Mouse (Mus musculus) urinary bladder, postnatal 36 days (tissue): ENCODE measurements around the gene Trim54.
A peak's percentile ranks its signal among the peaks of the same experiment; 100 is the strongest.

Experiments used
- DNase-seq, 2 experiments: peaks; one replicate each; pipeline ENCODE4 v3.0.0; 2022; ENCODE audit warnings: low spot score in 2 of 2, mixed read lengths in 1 of 2

Gene Trim54

GRCm38 (mm10) chr5:31116354-31116753, at the start of gene Trim54:
Gene Trim54 (plus strand): TSS chr5:31116712.
- DNase-seq = no peak

GRCm38 (mm10) chr5:31069810-31070209, 46.7 kb upstream of the Trim54 start:
- no peak for DNase-seq

GRCm38 (mm10) chr5:31071059-31071458, 45.5 kb upstream of the Trim54 start:
- no peak for DNase-seq

- no peak for DNase-seq
These were observed 44.7 kb upstream of the Trim54 start for GRCm38 (mm10) chr5:31071821-31072220.

GRCm38 (mm10) chr5:31073176-31073575, 43.3 kb upstream of the Trim54 start:
- no peak for DNase-seq

GRCm38 (mm10) chr5:31076346-31076745, 40.2 kb upstream of the Trim54 start:
- no peak for DNase-seq

- no peak for DNase-seq
These were observed 36.3 kb upstream of the Trim54 start for GRCm38 (mm10) chr5:31080059-31080794.

- no peak for DNase-seq
These were observed 35.7 kb upstream of the Trim54 start for GRCm38 (mm10) chr5:31080795-31081164.

- DNase-seq = no peak
These were observed 35.1 kb upstream of the Trim54 start for GRCm38 (mm10) chr5:31081386-31081785.

GRCm38 (mm10) chr5:31082355-31082754, 34.2 kb upstream of the Trim54 start:
- peak in 1 of 2 experiments; percentile 55 for DNase-seq

GRCm38 (mm10) chr5:31082935-31083625, 33.4 kb upstream of the Trim54 start:
- DNase-seq = no peak

- no peak for DNase-seq
These were observed 32.6 kb upstream of the Trim54 start for GRCm38 (mm10) chr5:31083949-31084348.

GRCm38 (mm10) chr5:31086606-31087005, 29.9 kb upstream of the Trim54 start:
- no peak for DNase-seq

- DNase-seq = no peak
These were observed 29.4 kb upstream of the Trim54 start for GRCm38 (mm10) chr5:31087131-31087530.

- DNase-seq = no peak
These were observed 24.1 kb upstream of the Trim54 start for GRCm38 (mm10) chr5:31092231-31092975.

GRCm38 (mm10) chr5:31093151-31094041, 23.1 kb upstream of the Trim54 start:
- DNase-seq = no peak

- no peak for DNase-seq
These were observed 22.3 kb upstream of the Trim54 start for GRCm38 (mm10) chr5:31094100-31094798.

- DNase-seq = peak in 1 of 2 experiments; percentile 31
These were observed 21.5 kb upstream of the Trim54 start for GRCm38 (mm10) chr5:31094799-31095691.

GRCm38 (mm10) chr5:31095711-31096480, 20.6 kb upstream of the Trim54 start:
- no peak for DNase-seq
